Mouse (Mus musculus) hematopoietic stem cell, adult 5-6 weeks (primary cell): Measurements from ENCODE around the gene Spg11. TPM values are rescaled to one million over a fixed set of nuclear protein-coding genes. Genes with fewer than 3 reads are reported as not detected.

Source experiments
- ATAC-seq, 2 experiments: fragments of 125-278 bp in 1 of 2; replicated peaks in 1 of 2; 2 replicates each; pipeline ENCODE4 v1.8.0; 2016 to 2017; ENCODE audit warnings: inconsistent platforms in 2 of 2, mild to moderate bottlenecking in 2 of 2, moderate number of reproducible peaks in 2 of 2, low read depth in 1 of 2, moderate TSS enrichment in 1 of 2; ENCODE audit not compliant: low FRiP score in 2 of 2, poor library complexity in 2 of 2, severe bottlenecking in 2 of 2, insufficient read depth in 1 of 2, low TSS enrichment in 1 of 2
- total RNA-seq: library from RNA; stranded (forward); fragments of 172-1452, 232-1000 nt; gene quantifications from 2 replicates; pipeline ENCODE4 v1.2.3, GENCODE M21; 2017

Gene Spg11
- total RNA-seq, 1 experiment from 2014 or later = 13.6 TPM

DNA sequence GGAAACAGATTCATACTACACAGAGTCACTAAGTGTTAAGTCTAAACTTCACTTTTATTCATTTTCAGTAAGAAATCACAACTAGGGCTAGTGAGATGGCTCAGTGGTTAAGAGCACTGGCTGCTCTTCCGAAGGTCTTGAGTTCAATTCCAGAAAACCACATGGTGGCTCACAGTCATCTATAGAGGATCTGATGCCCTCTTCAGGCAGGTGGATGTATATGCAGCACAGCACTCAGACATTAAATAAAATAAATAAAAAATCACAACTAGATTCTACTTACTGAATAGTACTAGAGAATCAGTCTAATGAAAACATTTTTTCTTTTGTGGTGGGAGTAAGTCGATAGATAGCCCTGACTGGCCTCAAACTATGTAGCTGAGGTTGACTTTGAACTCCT, 95.9 kb downstream of the Spg11 start:
- no peak for ATAC-seq

DNA sequence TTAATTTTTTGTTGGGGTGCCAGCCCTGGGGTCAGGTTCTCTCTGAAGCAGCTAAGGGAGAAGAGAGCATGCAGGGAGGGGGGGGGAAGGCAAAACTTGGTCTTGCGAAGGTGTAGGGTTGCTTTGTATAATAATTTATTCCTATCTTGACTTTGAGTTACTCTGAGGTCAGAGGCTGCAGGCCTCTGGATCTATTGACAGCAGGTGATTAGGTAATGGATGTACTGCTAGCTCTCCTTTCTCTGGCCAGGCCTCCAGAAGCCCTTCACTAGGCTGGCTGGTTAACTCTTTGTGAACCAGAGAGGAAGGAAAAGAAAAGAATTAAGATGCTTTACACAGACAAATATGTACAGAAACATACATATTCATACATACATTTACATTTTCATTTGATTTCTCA, 99.5 kb downstream of the Spg11 start:
- ATAC-seq = no peak

DNA sequence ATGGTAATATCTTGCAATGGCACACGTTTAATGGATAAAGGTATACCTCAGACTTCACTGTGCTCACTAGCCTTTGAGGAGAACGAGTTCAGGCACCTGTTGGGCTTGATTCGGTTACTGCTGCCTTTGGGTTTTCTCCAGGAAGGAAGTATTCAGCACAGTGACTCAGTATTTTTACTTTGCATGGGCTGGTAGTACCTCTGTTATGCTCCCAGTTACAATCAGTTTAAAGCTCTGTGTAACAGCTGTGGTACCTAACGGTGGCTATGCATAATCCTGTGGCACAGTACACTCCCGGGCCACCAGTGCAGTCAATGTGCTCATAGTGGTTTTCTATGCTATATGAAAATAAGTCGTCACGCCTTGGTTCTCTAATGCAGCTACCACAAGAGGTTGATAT, 106.7 kb downstream of the Spg11 start:
- peak; percentile 68 to 69 for ATAC-seq

DNA sequence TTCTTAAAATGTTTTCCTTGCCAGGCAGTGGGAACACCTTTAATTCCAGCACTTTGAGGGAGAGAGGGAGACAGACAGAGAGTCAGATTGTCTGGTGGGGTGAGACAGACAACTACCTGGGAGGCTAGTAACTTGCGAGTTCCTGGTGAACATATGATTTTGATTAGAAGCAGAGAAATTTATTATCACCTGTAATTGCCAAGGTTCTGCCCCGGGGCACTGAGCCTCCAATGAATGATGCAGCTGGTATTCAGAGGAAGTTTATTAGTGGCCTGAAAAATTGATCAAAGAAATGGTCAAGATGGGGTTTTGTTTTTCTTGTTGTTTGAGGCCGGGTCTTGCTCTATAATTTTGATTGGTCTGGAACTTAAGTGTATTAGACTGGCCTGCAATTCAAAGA, 109.4 kb downstream of the Spg11 start:
- no peak for ATAC-seq

Other genes starting within 250 kb of the Spg11 start
- 85.4 and 88.9 TPM in 2 replicates for gene Ctdspl2, start 162.4 kb downstream of the Spg11 start, total RNA-seq
- gene Mageb3, start 162.3 kb downstream of the Spg11 start, total RNA-seq = 1.4 and 1.6 TPM in 2 replicates
- 31.4 and 32.9 TPM in 2 replicates for gene Eif3j1, start 89.8 kb downstream of the Spg11 start, total RNA-seq
- gene B2m, start 29.3 kb upstream of the Spg11 start, total RNA-seq = 3,422 and 3,507 TPM in 2 replicates
- not detected in 2 replicates for gene Trim69, start 42.3 kb upstream of the Spg11 start, total RNA-seq
- gene Patl2, start 67.8 kb upstream of the Spg11 start, total RNA-seq = 0.44 TPM in 1 of 2 replicates, not detected in the other
- not detected in 2 replicates for gene Terb2, start 67.9 kb upstream of the Spg11 start, total RNA-seq
- 84.5 and 113 TPM in 2 replicates for gene Sord, start 116.4 kb upstream of the Spg11 start, total RNA-seq
- gene Duox2, start 180.1 kb upstream of the Spg11 start, total RNA-seq = 0.06 TPM in 1 of 2 replicates, not detected in the other
- gene Duoxa2, start 180.5 kb upstream of the Spg11 start, total RNA-seq = not detected in 2 replicates
- gene Duoxa1, start 195.3 kb upstream of the Spg11 start, total RNA-seq = not detected in 2 replicates
- gene Duox1, start 197.3 kb upstream of the Spg11 start, total RNA-seq = not detected in 2 replicates